Mouse (Mus musculus) forebrain, embryonic 12.5 days (tissue): ENCODE data around the gene Adcy9. TPM values are rescaled to one million over a fixed set of nuclear protein-coding genes. Genes with fewer than 3 reads are reported as not detected.
A peak's percentile ranks its signal among the peaks of the same experiment; 100 is the strongest.

Experiments used
- ATAC-seq: fragments of 200-750 bp; cut with Nextera tagmentation; 2 replicates; pipeline ENCODE4 v1.8.0; 2017; ENCODE audit warnings: moderate TSS enrichment; ENCODE audit not compliant: low FRiP score
- H3K27ac ChIP-seq: fragments of 300-500 bp; sonication (generic); 2 replicates; pipeline ENCODE4 v1.5.1; 2016; ENCODE audit warnings: mild to moderate bottlenecking
- H3K27me3 ChIP-seq: fragments of 300-500 bp; sonication (generic); 2 replicates; pipeline ENCODE4 v1.6.1; 2016; ENCODE audit warnings: mild to moderate bottlenecking
- H3K36me3 ChIP-seq: fragments of 300-500 bp; sonication (generic); replicated peaks from 2 replicates; pipeline ENCODE4 v1.6.1; 2016; ENCODE audit warnings: mild to moderate bottlenecking
- H3K4me1 ChIP-seq: fragments of 300-500 bp; sonication (generic); 2 replicates; pipeline ENCODE4 v1.6.1; 2016
- H3K4me2 ChIP-seq: fragments of 300-500 bp; sonication (generic); 2 replicates; pipeline ENCODE4 v1.6.1; 2016; ENCODE audit warnings: mild to moderate bottlenecking, moderate library complexity
- H3K4me3 ChIP-seq: fragments of 300-500 bp; sonication (generic); replicated peaks from 2 replicates; pipeline ENCODE4 v1.5.1; 2016; ENCODE audit warnings: mild to moderate bottlenecking
- H3K9ac ChIP-seq: fragments of 300-500 bp; sonication (generic); 2 replicates; pipeline ENCODE4 v1.6.1; 2016; ENCODE audit warnings: mild to moderate bottlenecking
- H3K9me3 ChIP-seq: fragments of 300-500 bp; sonication (generic); 2 replicates; pipeline ENCODE4 v1.6.1; 2016
- WGBS: fragments of 180-500 bp; shearing (Covaris S2); methylation state at CpG from one replicate; pipeline ENCODE4 v1.1.7; 2016; 5-methylcytosine and 5-hydroxymethylcytosine counted together
- polyA plus RNA-seq: library from polyadenylated mRNA; unstranded; fragments of >200 nt; fragmentation: Nextera tagmentation; extraction: Ambion mirVana; gene quantifications from 2 replicates; pipeline ENCODE4 v1.2.1, GENCODE M21; 2016

The Adcy9 gene
- polyA plus RNA-seq, 1 experiment from 2014 or later: 1.4 TPM

DNA sequence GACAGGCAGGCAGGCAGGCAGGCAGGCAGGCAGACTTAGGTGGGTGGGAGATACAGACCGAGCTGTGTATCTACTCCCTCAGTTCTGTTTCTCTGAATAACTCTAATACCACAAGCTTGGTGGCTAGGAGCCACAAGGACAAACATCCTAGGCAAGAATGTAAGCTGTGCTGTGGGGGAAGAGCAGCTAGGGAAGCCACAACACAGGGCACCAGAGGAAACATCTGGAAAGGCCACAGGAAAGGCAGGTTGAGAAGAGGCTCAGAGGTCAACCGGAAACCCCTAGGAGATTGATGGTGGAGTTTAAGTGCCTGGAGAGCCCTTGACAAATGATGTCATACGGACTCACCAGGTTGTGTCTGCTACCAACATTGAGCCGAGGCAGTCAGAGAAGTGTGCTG, 16.4 kb upstream of the Adcy9 start:
- no peak overlapping the region for H3K27ac ChIP-seq
- WGBS: 87% methylated on average over 4 of the region's 4 CpGs
- no peaks in the 10 kb centered on the region for H3K4me1 ChIP-seq
- H3K36me3 ChIP-seq: no peaks in the 10 kb centered on the region
- ATAC-seq: no peak
- H3K4me2 ChIP-seq: no peak overlapping the region
- H3K4me3 ChIP-seq: no peak overlapping the region
- H3K9ac ChIP-seq: no peak overlapping the region
- H3K27me3 ChIP-seq: no peaks in the 10 kb centered on the region
- H3K9me3 ChIP-seq: no peaks in the 10 kb centered on the region

DNA sequence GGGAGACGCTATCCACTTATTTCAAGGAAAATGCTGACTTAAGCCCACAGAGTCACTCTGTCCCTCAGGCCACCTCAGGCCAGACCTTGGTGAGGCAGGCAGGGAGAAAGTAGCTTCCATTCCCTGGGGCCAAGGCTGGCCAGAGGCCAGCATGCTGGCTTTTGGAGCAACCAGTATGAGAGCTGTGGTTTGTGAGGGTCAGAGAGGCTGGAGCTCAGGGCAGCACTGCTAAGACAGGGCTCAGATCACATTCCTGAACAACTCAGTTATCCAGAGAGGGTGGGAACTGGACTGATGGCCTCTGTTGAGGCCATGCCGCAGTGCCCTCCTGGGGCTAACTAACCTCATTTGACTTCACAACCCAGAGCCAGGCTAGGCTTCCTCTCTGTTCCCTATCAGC, 15.1 kb upstream of the Adcy9 start:
- H3K4me3 ChIP-seq: no peak overlapping the region
- no peaks in the 10 kb centered on the region for H3K9me3 ChIP-seq
- no peak overlapping the region for H3K27ac ChIP-seq
- no peak overlapping the region for H3K4me2 ChIP-seq
- H3K9ac ChIP-seq: no peak overlapping the region
- H3K36me3 ChIP-seq: no peaks in the 10 kb centered on the region
- ATAC-seq: no peak
- 87% methylated on average over 2 of the region's 2 CpGs for WGBS
- no peaks in the 10 kb centered on the region for H3K4me1 ChIP-seq
- H3K27me3 ChIP-seq: no peaks in the 10 kb centered on the region

DNA sequence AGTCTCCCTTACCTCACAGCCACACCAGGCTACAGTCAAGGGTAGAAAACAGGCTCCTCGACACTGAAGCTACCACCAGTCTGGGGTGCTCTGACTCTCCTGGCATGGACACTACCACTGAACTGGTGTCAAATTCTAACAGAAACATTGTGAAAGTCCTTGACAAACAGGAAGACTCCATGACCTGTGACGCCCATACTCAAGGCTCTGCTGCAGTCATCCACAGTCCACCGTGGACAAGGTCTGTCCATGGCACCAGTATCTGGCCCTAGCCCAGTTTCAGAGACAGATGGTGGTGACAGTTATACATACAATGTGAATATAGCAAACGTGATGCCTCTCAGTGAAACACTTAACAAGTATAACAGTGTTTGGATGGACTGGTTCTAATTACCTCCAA, 11.5 kb upstream of the Adcy9 start:
- Histone ChIP-seq H3K4me2 (no peak overlapping the region), H3K4me1 (no peaks in the 10 kb centered on the region), H3K27ac (no peak overlapping the region), H3K27me3 (no peaks in the 10 kb centered on the region), H3K4me3 (no peak overlapping the region), H3K9me3 (no peaks in the 10 kb centered on the region), H3K36me3 (no peaks in the 10 kb centered on the region), H3K9ac (no peak overlapping the region)
- WGBS: 81% methylated on average over 4 of the region's 4 CpGs
- ATAC-seq: no peak

DNA sequence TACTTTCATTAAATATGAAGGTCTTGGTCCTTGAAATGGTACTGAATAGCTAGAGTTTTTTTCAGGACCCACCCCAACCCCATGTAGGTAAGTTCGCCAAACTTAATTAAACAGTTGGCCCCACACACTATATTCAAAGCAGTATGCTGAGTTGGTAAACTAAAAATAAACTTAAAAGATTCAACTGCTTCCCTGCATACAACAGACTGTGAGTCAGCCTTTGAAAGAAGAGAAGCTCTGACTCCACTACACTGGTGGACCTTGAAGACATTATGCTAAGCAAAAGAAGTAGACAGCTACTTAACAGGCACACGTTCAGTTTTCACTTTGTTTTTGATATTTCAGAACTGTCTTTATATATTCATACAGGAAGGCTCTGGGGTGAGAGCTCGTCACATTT, 10.7 kb upstream of the Adcy9 start:
- Histone ChIP-seq H3K36me3 (no peaks in the 10 kb centered on the region), H3K27ac (no peak overlapping the region), H3K27me3 (0 out of 2 replicates have a peak, but pooled peaks cover 1% of the 10 kb centered on the region), H3K9ac (no peak overlapping the region), H3K9me3 (no peaks in the 10 kb centered on the region), H3K4me1 (no peaks in the 10 kb centered on the region), H3K4me3 (no peak overlapping the region), H3K4me2 (no peak overlapping the region)
- 93% methylated on average over 3 of the region's 3 CpGs for WGBS
- no peak for ATAC-seq

DNA sequence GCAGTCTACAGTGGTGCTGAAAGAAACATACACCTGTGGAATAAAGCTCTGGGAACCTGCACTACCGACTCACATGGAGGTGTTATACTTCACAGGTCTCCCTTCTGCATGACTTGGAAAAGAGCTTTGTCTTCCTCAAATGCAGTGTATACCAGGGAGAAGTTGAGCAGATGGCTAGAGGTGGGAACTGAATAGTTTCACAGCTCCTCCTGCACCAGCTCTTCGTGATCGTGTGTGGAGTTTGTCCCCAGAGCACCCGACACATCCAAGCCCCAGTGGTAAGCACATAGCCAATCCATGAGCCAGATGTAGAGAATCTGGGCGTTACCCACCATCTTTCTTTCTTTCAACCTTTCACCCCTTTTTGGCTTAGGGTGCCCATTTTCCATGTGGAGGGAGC, 9.9 kb upstream of the Adcy9 start:
- H3K36me3 ChIP-seq: no peaks in the 10 kb centered on the region
- no peak overlapping the region for H3K9ac ChIP-seq
- H3K4me2 ChIP-seq: no peak overlapping the region
- H3K4me3 ChIP-seq: no peak overlapping the region
- 0 out of 2 replicates have a peak, but pooled peaks cover 5% of the 10 kb centered on the region for H3K27me3 ChIP-seq
- WGBS: 79% methylated on average over 5 of the region's 5 CpGs
- H3K27ac ChIP-seq: no peak overlapping the region
- no peak for ATAC-seq
- H3K9me3 ChIP-seq: no peaks in the 10 kb centered on the region
- H3K4me1 ChIP-seq: no peaks in the 10 kb centered on the region

DNA sequence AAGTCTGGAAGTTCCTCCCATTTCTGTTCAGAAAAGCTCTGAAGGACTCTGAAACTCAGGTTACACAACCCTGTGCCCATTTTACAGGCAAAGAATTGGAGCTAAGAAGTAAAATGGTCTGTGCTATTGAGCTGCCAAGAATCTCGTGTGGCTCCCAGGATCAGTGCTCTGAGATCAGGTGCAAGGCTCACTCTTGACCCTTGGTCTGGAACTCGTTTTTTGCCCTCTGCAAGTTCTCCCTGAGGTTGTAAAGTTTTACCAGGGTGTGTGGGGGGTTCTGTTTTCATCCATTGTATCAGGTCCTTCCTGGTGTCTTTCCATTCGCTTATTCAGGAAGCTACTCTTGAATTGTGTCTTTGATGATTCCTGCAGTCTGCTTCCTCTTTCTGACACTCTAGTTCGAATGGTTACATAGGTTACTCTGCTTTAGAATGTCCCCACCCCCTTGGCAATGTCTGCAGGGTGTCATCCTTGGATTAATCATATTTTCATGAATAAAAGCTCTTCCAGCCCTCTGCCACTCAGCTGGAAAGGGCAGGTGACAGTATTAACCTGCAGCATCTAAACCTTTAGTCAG, 5.4 kb upstream of the Adcy9 start:
- Histone ChIP-seq H3K9ac (no peak overlapping the region), H3K4me1 (peaks cover 2% of the 10 kb centered on the region; the same call in 1 of the 2 replicates), H3K4me2 (no peak overlapping the region), H3K27ac (no peak overlapping the region), H3K27me3 (0 out of 2 replicates have a peak, but pooled peaks cover 5% of the 10 kb centered on the region), H3K4me3 (no peak overlapping the region), H3K36me3 (no peaks in the 10 kb centered on the region), H3K9me3 (no peaks in the 10 kb centered on the region)
- 58% methylated on average over 4 of the region's 4 CpGs for WGBS
- no peak for ATAC-seq

DNA sequence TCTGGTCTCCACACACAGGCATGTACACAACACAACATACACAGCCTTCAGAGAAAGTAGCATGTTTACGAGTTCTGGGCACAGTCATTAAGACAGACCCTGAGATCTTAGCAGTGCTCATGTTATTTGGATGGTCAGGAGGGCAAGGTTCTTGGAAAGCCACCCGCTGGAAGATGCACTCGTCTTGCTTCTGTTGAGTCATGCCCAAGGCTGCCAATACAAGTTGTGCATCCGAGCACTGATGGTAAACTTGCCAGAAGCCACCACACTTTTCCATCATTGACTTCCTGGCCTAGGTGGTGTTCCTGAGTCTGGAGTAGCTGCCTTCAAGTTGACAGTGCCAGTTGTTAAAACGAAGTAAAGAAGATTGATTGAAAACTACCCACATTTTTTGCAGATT, 3.3 kb upstream of the Adcy9 start:
- Histone ChIP-seq H3K4me2 (no peak overlapping the region), H3K9me3 (no peaks in the 10 kb centered on the region), H3K27me3 (peaks cover 16% of the 10 kb centered on the region), H3K4me1 (peaks cover 13% of the 10 kb centered on the region), H3K36me3 (no peaks in the 10 kb centered on the region), H3K27ac (no peak overlapping the region), H3K4me3 (no peak overlapping the region), H3K9ac (no peak overlapping the region)
- 81% methylated on average over 5 of the region's 5 CpGs for WGBS
- no peak for ATAC-seq

DNA sequence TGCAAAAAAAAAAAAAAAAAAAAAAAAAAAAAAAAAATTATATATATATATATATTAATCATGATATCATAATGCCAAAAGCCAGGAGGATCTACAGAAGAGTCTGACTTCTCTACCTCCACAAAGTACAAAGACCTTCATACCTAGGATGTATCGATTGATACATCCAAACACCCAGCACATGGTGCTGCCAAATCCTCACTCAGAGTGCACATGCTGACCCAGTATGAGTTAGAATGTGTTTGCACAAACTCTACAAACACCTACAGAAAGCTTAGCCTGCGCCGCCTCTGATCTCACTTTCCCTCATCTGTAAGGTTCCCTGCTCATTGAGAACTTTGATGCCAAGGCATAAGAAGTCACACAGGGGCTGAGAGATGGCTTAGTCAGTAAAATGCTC, 2.7 kb upstream of the Adcy9 start:
- no peak for ATAC-seq
- Histone ChIP-seq H3K27ac (no peak overlapping the region), H3K9me3 (no peaks in the 10 kb centered on the region), H3K36me3 (no peaks in the 10 kb centered on the region), H3K4me2 (no peak overlapping the region), H3K4me3 (no peak overlapping the region), H3K9ac (no peak overlapping the region), H3K27me3 (peaks cover 22% of the 10 kb centered on the region), H3K4me1 (peaks cover 16% of the 10 kb centered on the region)
- 94% methylated on average over 3 of the region's 3 CpGs for WGBS

DNA sequence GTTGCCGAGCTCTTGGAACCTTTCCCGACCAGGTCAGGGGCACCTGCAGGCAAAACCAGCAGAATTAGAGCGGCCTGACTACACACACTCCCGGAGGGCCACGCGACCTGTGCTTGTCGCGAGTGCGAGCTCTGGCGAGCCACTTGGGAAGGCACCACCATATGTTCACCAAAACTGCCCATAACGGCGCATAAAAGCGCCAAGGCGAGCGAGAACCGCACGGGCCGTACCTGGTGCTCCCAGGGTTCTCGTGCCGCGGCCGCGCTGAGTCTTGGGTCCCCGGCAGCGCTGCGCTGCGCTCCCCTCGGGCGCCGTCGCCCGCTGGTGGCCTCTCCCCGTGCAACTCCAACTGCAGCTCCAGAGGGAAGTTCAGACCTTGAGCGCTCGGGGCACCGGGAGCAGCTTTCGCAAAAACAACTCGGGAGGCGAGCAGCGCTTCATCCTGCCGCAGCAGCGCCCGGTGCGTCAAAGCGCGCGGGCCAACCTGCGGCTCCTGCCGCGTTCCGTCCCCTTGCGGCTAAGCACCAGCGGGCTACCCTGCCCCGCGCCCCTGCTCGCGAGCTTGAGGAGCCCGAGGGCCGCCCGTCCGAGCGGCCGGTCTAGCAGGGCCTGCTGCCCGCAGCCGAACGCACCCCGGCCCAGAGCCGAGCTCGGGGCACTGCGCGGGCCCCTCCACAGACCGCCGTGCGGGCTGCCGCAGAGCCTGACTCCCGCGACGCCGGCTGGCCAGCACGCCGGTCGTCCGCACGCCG, 576 bp downstream of the Adcy9 start:
- Histone ChIP-seq H3K4me1 (peaks cover 29% of the 10 kb centered on the region), H3K27me3 (peaks cover 30% of the 10 kb centered on the region), H3K27ac (peak overlapping the region; percentile 78), H3K4me3 (peak overlapping the region; percentile 81), H3K9ac (peak overlapping the region; percentile 75), H3K9me3 (no peaks in the 10 kb centered on the region), H3K4me2 (peak overlapping the region; percentile 95), H3K36me3 (no peaks in the 10 kb centered on the region)
- WGBS: under 1% methylated on average over 85 of the region's 85 CpGs
- ATAC-seq: peak; percentile 86

DNA sequence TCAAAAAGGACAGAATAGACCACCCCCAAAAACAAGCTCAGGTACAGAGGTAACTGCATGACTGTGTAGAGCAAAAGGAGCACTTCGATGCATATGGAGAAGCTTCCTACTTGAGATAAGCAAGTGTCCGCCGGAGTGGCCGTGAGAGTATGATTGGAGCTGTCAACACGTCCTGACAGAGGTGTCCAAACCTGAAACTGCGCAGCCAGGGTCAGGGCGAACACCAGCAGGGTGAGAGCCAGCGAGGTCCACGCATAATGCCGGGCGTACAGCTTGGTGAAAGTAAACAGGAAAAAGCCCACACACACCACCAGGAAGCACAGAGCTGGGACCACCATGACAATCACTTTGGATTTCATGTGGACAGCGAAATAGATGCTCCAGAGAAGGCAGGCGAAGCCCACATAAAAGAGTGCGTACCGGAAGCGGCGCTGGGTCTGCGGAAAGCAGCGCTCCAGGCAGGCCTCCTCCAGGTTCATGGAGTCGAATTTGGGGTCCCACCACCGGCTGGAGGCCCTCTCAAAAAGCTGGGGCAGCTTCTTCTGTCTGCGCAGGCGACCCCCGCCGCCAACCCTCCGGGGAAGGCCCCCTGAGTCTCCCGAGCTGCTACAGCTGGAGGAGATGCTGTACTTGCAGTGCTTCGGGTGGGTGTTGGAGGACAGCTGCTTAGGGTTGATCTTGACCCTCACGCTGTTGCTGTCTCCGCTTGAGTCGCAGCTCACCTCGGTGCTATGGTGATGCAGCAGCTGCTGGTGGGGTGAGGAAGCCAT, 1.3 kb downstream of the Adcy9 start:
- 15% methylated on average over 32 of the region's 32 CpGs for WGBS
- ATAC-seq: 0 out of 2 replicates have a peak, but pooled peaks have one; percentile 5
- H3K36me3 ChIP-seq: no peaks in the 10 kb centered on the region
- peak overlapping the region; percentile 75 for H3K9ac ChIP-seq
- H3K27ac ChIP-seq: no peak overlapping the region
- peaks cover 29% of the 10 kb centered on the region for H3K4me1 ChIP-seq
- H3K27me3 ChIP-seq: peaks cover 33% of the 10 kb centered on the region
- peak overlapping the region; percentile 81 for H3K4me3 ChIP-seq
- no peaks in the 10 kb centered on the region for H3K9me3 ChIP-seq
- H3K4me2 ChIP-seq: peak overlapping the region; percentile 95

DNA sequence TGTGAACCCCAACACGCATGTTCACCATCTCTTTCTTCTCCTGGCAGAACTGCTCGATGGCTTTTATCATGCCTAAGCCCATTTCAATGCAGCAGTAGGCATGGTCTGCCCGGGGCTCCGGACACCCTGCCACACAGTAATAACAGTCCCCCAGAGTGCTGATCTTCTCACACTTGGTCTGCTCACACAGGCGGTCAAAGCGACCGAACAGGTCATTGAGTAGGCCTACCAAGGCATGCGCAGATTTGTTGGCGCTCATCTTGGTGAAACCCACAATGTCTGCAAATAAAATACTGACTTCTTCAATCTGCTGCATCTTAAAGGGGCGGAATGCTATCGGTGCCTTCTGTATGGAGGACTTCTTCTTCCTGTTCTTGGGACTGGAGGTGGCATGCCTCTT, 2.2 kb downstream of the Adcy9 start:
- Histone ChIP-seq H3K9me3 (no peaks in the 10 kb centered on the region), H3K9ac (no peak overlapping the region), H3K4me1 (peaks cover 35% of the 10 kb centered on the region), H3K27me3 (peaks cover 33% of the 10 kb centered on the region), H3K27ac (no peak overlapping the region), H3K4me2 (no peak overlapping the region), H3K36me3 (no peaks in the 10 kb centered on the region), H3K4me3 (no peak overlapping the region)
- WGBS: 95% methylated on average over 11 of the region's 11 CpGs
- no peak for ATAC-seq

DNA sequence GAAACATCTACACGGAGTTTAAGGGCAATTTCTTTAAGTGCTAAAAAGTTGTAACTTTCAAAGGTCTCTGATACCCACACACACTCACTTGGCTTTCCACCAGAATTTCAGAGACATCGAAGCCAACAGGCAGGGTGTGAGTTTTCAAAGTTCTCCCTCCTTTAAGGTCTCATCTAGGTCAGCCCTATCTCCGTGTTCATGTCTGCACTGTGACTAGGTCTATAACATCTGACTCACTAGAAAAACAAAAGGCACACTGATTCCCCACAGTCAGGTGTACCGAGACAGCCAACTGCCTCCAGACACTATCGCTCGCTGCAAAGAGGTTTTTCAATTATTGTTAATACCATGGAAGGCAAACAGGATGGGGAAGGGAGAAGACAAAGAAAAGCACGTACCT, 2.8 kb downstream of the Adcy9 start:
- H3K36me3 ChIP-seq: no peaks in the 10 kb centered on the region
- peaks cover 35% of the 10 kb centered on the region for H3K4me1 ChIP-seq
- no peak overlapping the region for H3K27ac ChIP-seq
- no peak overlapping the region for H3K4me3 ChIP-seq
- no peak overlapping the region for H3K4me2 ChIP-seq
- WGBS: 83% methylated on average over 7 of the region's 7 CpGs
- no peak overlapping the region for H3K9ac ChIP-seq
- H3K9me3 ChIP-seq: no peaks in the 10 kb centered on the region
- no peak for ATAC-seq
- H3K27me3 ChIP-seq: peaks cover 33% of the 10 kb centered on the region
